Mouse (Mus musculus) liver (tissue): ENCODE data around the gene Mogat2.

ENCODE experiments used
- DNase-seq: peaks from one replicate; pipeline ENCODE4 v3.0.0-alpha.2; 2020; ENCODE audit warnings: mixed read lengths

Gene Mogat2

DNA sequence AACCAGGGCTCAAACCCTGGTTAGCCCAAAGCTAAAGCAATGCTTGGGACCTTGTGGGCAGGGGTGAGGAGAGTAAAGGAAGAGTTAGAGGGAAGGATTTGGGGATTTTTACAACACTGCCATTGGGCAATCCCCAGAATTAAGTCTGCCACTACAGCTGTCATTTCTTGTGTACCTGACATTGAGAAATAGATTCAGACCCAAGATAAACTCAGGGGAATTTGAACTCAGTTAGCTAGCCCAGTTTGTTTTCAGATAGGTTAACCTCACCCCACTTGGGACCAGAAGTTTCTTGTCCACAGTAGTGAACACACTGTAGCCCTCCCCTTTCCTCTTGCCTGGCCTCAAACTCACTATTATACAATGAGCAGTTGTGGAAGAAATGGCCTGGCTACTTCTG is 47.0 kb downstream of the Mogat2 start:
- no peak for DNase-seq

GRCm38 (mm10) chr7:99189885-99190284 is 48.5 kb downstream of the Mogat2 start:
- no peak for DNase-seq

- DNase-seq: peak; percentile 12
These were observed 49.8 kb downstream of the Mogat2 start for GRCm38 (mm10) chr7:99188630-99189029.

DNA sequence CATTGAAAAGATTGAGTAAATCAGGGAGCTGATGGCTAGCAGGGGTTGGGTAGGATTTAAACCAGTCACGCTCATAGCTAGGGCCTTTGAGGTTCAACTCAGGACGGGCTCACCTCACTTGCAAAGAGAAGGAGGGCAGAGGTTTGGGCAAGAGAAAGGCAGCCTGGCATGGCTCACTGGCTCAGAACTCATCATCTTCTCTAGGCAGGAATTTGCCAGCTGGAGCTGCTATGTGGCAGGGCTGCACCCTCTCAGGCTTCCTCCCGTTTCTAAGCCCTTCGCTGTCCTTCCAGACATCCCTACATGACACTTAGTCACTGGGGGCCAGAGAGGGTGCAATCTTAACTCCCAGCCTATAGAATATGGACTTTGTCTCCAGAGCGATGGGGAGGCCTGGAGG is 51.0 kb downstream of the Mogat2 start:
- no peak for DNase-seq

DNA sequence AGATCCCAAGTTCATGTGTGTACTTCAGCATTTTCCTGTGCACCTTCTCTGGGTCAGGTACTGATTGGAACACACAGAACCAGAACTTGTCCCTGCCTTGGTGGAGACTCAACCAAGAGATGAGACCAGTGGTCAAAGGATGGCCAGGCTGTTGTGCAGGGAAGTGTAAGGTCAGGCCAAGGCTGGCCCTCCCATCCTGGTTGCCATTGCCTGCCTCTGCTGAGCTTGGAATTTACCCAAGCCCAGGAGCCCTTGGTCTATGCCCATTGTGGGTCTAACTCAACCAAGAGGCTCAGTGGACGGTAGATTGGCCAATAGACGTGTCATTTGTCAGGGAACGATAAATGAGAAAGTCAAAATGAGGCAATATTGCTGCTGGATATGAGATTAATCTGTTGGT is 53.0 kb downstream of the Mogat2 start:
- DNase-seq: no peak

- DNase-seq: no peak
These were observed 54.7 kb downstream of the Mogat2 start for GRCm38 (mm10) chr7:99183751-99184150.

- peak; percentile 88 for DNase-seq
These were observed 55.8 kb downstream of the Mogat2 start, which contains the start of gene Dgat2 for GRCm38 (mm10) chr7:99182432-99183172. TSS of gene Dgat2 (minus strand) at chr7:99182719.

DNA sequence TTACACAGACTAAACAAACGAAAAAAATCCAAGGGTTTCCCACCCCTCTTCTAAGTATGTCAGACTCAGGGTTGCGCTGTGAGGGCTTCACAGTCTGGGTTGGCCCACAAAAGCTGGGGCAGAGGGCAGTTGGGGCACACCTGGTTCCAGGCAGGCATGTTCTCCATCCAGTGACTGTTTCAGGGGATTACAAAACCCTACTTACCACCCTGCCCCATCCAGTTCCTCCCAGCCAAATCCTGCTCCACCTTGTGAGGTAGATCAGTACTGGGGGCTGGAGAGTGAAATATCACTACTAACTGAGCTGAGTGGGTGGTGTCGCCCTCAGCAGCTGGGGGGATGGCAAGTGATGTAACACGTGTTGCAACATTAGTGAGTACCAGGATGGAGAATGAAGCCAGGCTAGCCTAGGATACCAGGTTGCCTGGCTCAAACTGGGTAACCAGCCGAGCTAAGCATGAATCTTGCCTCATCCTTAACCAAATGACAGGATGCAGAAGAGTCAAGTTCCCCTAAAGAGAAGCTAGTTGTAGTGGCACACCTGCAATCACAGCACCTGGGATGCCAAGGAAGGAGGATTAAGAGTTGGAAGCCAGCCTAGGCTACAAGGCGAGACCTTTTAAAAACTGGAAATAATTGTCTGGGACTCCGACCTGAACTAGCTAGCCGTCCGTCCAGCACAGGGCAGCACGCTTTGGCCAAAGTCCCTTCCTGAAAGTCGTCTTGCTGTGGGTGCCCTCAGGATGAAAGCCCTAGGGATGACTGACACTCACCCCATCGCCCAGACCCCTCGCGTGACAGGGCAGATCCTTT is 56.6 kb downstream of the Mogat2 start:
- peak; percentile 15 for DNase-seq

GRCm38 (mm10) chr7:99180162-99180561 is 58.3 kb downstream of the Mogat2 start:
- no peak for DNase-seq

DNA sequence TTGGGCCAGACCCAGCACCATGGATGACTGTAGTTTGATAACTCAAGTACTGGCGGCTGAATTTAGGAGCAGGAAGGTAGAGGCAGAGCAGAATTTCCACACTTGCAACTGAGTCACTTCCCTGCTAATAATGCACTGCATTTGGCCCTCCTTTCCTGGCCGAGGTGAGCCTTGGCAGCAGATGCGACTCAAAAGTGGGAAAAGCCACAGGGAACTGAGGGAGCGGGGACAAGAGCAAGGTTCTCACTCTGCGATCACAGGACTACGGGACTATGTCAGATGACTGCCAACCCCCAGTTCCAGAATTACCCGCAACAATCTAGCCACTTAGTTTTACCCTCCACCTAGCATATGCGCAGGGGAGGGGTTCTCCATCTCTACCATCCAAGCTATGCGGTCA is 59.1 kb downstream of the Mogat2 start:
- DNase-seq: no peak

DNA sequence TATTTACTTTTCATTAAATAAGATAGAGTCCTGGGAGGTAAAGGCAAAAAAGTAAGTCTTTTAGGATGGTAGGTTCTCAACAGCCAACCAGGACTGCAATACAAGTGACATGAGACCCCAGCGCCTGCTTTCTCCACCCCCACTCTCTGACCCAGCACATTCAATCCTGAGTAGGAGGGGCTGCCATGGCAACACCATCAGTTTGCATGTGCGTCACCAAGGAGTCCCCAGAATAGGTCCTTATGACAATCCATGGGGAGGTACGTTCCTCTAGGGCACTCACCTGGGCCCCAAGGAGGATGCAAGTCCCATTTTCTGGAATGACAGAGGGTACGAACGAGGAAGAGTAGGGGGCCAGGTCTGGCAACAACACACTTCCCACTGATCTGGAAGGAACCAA is 61.0 kb downstream of the Mogat2 start:
- no peak for DNase-seq

DNA sequence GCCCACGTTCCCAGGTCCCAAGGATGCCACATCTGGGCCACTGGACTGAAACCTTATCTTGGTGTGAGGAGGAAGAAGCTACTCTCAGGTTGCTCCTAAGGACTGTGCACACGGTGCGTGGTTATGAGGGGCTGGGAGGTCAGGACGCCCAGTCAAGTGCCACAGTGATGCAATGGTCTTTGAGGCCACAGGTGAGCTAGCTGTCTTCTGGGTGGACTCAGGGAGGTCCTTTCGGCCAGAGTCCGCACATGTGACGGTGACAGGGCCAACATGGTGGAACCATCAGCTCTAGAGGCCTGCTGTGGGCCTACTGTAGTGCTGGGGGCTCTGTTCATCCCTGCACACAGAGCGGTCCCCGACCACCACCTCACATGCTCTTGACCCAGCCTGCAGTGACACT is 62.8 kb downstream of the Mogat2 start:
- no peak for DNase-seq

- no peak for DNase-seq
These were observed 63.3 kb downstream of the Mogat2 start for GRCm38 (mm10) chr7:99175118-99175517.

- DNase-seq: no peak
These were observed 64.4 kb downstream of the Mogat2 start for GRCm38 (mm10) chr7:99174006-99174405.

DNA sequence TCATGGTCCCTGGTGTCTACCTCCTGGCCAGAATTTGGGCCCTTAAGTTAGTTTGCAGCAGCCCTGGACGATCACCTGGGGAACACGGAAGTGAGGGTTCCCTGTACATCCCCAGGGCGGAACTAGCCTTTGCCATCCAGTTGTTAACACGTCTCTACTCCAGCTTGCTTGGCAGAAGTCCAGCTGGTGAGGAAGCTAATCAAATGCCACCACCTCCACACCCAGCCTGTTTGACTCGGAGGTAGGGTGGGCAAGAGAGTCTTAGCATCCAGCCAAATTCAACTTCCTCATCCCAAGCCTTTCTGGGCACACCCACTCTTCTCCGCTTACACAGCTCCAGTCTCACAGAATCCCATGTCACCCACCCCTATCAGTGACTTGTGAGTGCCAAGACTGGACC is 65.5 kb downstream of the Mogat2 start:
- no peak for DNase-seq

DNA sequence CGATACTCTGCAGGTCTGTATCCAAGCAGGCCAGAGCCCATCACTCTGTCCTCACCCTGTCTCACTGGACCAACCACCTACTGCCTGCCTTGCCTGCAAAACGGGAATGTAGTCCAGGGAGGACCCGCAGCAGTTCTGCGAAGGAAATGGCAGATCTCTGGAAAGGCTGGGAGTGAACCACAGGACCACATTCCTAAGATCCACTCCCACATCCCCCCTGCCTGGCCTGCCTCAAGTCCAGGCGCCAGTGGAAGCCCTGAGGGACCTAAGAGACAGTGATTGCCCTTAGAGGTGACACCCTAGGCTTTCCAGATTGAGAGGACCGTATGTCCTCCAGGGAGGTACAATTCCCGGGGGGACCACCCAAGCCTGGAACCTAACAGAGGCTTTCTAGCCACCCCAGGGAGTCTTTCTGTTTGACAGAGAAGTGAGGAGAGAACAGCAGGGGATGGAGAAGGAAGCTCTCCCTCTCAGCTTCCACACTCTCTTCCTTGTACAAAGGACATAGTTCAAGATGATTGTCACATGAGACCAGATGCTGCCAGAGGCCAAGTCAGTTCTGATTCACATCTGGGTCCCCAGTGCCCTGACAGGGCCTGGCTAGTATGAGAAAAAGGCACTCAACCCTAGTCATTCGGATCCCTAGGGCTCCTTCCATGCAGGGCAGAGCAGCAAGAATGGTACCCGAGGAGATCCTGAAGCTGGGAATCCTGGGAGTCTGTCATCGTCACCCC is 66.5 kb downstream of the Mogat2 start:
- no peak for DNase-seq

DNA sequence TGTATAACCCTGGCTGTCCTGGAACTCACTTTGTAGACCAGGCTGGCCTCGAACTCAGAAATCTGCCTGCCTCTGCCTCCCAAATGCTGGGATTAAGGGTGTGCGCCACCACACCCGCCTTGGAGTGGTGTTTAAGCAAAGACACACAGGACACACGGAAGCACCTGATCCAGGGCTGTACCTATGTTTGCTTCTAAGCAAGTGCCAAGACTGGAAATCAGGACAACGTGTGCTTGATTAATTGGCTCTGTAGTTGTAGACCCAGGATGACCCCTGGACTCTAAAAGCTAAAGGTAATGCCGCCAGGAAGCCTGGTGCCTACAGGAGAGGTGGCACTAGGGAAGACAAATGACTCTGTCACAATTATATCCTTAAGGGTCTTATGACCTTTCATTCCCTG is 67.9 kb downstream of the Mogat2 start:
- no peak for DNase-seq

- DNase-seq: no peak
These were observed 68.6 kb downstream of the Mogat2 start for GRCm38 (mm10) chr7:99169717-99170403.
